Mouse (Mus musculus) heart, embryonic 13.5 days (tissue): ENCODE results near the gene Mup16. TPM values are rescaled to one million over a fixed set of nuclear protein-coding genes. Genes with fewer than 3 reads are reported as not detected.
"Not testable (repeated sequence)": the region's sequence is repeated elsewhere in the genome, so short reads cannot be mapped to it uniquely, and the experiment has no call there.

Experiments
- ATAC-seq: fragments of 200-750 bp; cut with Nextera tagmentation; 2 replicates; pipeline ENCODE4 v1.8.0; 2017; ENCODE audit warnings: moderate TSS enrichment; ENCODE audit not compliant: insufficient number of reproducible peaks, low FRiP score, low TSS enrichment; ENCODE audit errors: extremely low read depth
- H3K27ac ChIP-seq: fragments of 300-500 bp; sonication (generic); replicated peaks from 2 replicates; pipeline ENCODE4 v1.5.1; 2015; ENCODE audit warnings: moderate library complexity, mild to moderate bottlenecking, inconsistent platforms
- H3K27me3 ChIP-seq: fragments of 300-500 bp; sonication (generic); replicated peaks from 2 replicates; pipeline ENCODE4 v1.6.1; 2015; ENCODE audit warnings: mild to moderate bottlenecking, inconsistent platforms
- H3K36me3 ChIP-seq: fragments of 300-500 bp; sonication (generic); 2 replicates; pipeline ENCODE4 v1.6.1; 2015; ENCODE audit warnings: mild to moderate bottlenecking, inconsistent platforms
- H3K4me1 ChIP-seq: fragments of 300-500 bp; sonication (generic); 2 replicates; pipeline ENCODE4 v1.6.1; 2015; ENCODE audit warnings: inconsistent platforms
- H3K4me2 ChIP-seq: fragments of 300-500 bp; sonication (generic); 2 replicates; pipeline ENCODE4 v1.6.1; 2015; ENCODE audit warnings: inconsistent platforms, mild to moderate bottlenecking, moderate library complexity
- H3K4me3 ChIP-seq: fragments of 300-500 bp; sonication (generic); 2 replicates; pipeline ENCODE4 v1.5.1; 2015; ENCODE audit warnings: moderate library complexity, mild to moderate bottlenecking, inconsistent platforms
- H3K9ac ChIP-seq: fragments of 300-500 bp; sonication (generic); 2 replicates; pipeline ENCODE4 v1.6.1; 2015; ENCODE audit warnings: inconsistent platforms, mild to moderate bottlenecking, moderate library complexity
- H3K9me3 ChIP-seq: fragments of 300-500 bp; sonication (generic); 2 replicates; pipeline ENCODE4 v1.6.1; 2016; ENCODE audit warnings: inconsistent platforms
- WGBS: fragments of 180-500 bp; shearing (Covaris S2); methylation state at CpG from one replicate; pipeline ENCODE4 v1.1.7; 2015; ENCODE audit warnings: mixed read lengths; 5-methylcytosine and 5-hydroxymethylcytosine counted together
- polyA plus RNA-seq: library from polyadenylated mRNA; unstranded; fragments of >200 nt; fragmentation: Nextera tagmentation; extraction: Ambion mirVana; gene quantifications from 2 replicates; pipeline ENCODE4 v1.2.1, GENCODE M21; 2015

Mup16 gene
- not detected in 2 replicates for polyA plus RNA-seq

- not testable (repeated sequence) for H3K4me2 ChIP-seq, H3K9me3 ChIP-seq, H3K9ac ChIP-seq, H3K36me3 ChIP-seq, H3K4me1 ChIP-seq, ATAC-seq, H3K27me3 ChIP-seq, H3K27ac ChIP-seq, H3K4me3 ChIP-seq
- WGBS, result 64% methylated on average over 3 of the region's 4 CpGs
These were observed at the start of gene Mup16 for GRCm38 (mm10) chr4:61519431-61519830. Mup16 (minus strand) TSS chr4:61519531.

GRCm38 (mm10) chr4:61555887-61556286 is 36.6 kb upstream of the Mup16 start:
- H3K9me3 ChIP-seq, H3K4me2 ChIP-seq, H3K27me3 ChIP-seq, H3K4me1 ChIP-seq, H3K9ac ChIP-seq, ATAC-seq, H3K4me3 ChIP-seq, H3K36me3 ChIP-seq, H3K27ac ChIP-seq: not testable (repeated sequence)
- WGBS, result 48% methylated on average over 2 of the region's 2 CpGs

Other genes with a start within 250 kb of the Mup16 start
- not detected in 2 replicates for gene Mup14, start 215.5 kb downstream of the Mup16 start, polyA plus RNA-seq
- not detected in 2 replicates for gene Mup15, start 79.8 kb downstream of the Mup16 start, polyA plus RNA-seq
- gene Mup17, start 76.3 kb upstream of the Mup16 start, polyA plus RNA-seq, result not detected in 2 replicates
- gene Mup18, start 154.6 kb upstream of the Mup16 start, polyA plus RNA-seq, result not detected in 2 replicates